Mouse (Mus musculus) midbrain, embryonic 16.5 days (tissue): ENCODE measurements around the gene Erf. TPM values are rescaled to one million over a fixed set of nuclear protein-coding genes. Genes with fewer than 3 reads are reported as not detected.

Source experiments
- ATAC-seq: fragments of 200-750 bp; cut with Nextera tagmentation; 2 replicates; pipeline ENCODE4 v1.8.0; 2017; ENCODE audit warnings: moderate TSS enrichment
- H3K27ac ChIP-seq: fragments of 300-500 bp; sonication (generic); 2 replicates; pipeline ENCODE4 v1.5.1; 2014; ENCODE audit warnings: mild to moderate bottlenecking, low read length, mixed read lengths
- H3K27me3 ChIP-seq: fragments of 300-500 bp; sonication (generic); 2 replicates; pipeline ENCODE4 v1.6.1; 2014; ENCODE audit warnings: low read depth, low read length, mixed read lengths; ENCODE audit not compliant: control insufficient read depth, insufficient read depth
- H3K36me3 ChIP-seq: fragments of 300-500 bp; sonication (generic); 2 replicates; pipeline ENCODE4 v1.6.1; 2014; ENCODE audit warnings: mild to moderate bottlenecking, low read length, moderate library complexity, mixed read lengths; ENCODE audit not compliant: control insufficient read depth, insufficient read depth
- H3K4me1 ChIP-seq: fragments of 300-500 bp; sonication (generic); 2 replicates; pipeline ENCODE4 v1.6.1; 2014; ENCODE audit warnings: mild to moderate bottlenecking, low read length, mixed read lengths; ENCODE audit not compliant: control insufficient read depth, insufficient read depth
- H3K4me2 ChIP-seq: fragments of 300-500 bp; sonication (generic); 2 replicates; pipeline ENCODE4 v1.6.1; 2014; ENCODE audit warnings: mild to moderate bottlenecking, low read length, mixed read lengths
- H3K4me3 ChIP-seq: fragments of 300-500 bp; sonication (generic); 2 replicates; pipeline ENCODE4 v1.5.1; 2014; ENCODE audit warnings: low read depth, mild to moderate bottlenecking, low read length, moderate library complexity, mixed read lengths
- H3K9ac ChIP-seq: fragments of 300-500 bp; sonication (generic); 2 replicates; pipeline ENCODE4 v1.6.1; 2014; ENCODE audit warnings: low read depth, low read length, mixed read lengths
- H3K9me3 ChIP-seq: fragments of 300-500 bp; sonication (generic); replicated peaks from 2 replicates; pipeline ENCODE4 v1.6.1; 2014; ENCODE audit warnings: mild to moderate bottlenecking, low read length, mixed read lengths; ENCODE audit not compliant: control insufficient read depth, poor library complexity, severe bottlenecking
- WGBS: fragments of 180-500 bp; shearing (Covaris S2); extraction: QIAGEN DNeasy Blood & Tissue Kit; methylation state at CpG from one replicate; pipeline ENCODE4 v1.1.7; 2014; 5-methylcytosine and 5-hydroxymethylcytosine counted together
- polyA plus RNA-seq: library from polyadenylated mRNA; unstranded; fragments of >200 nt; fragmentation: Nextera tagmentation; extraction: Ambion mirVana; gene quantifications from 2 replicates; pipeline ENCODE4 v1.2.1, GENCODE M21; 2015

Erf gene
- polyA plus RNA-seq, 1 experiment from 2014 or later, result 2.8 TPM

GRCm38 (mm10) chr7:25263968-25264870 lies 13.7 kb upstream of the Erf start:
- WGBS, result 26% methylated on average over 17 of the region's 17 CpGs
- no peak for ATAC-seq
- Histone ChIP-seq H3K4me2 (no peak overlapping the region), H3K4me3 (no peak overlapping the region), H3K36me3 (no peaks in the 10 kb centered on the region), H3K9me3 (no peaks in the 10 kb centered on the region), H3K4me1 (peaks cover 10% of the 10 kb centered on the region), H3K9ac (no peak overlapping the region), H3K27me3 (no peaks in the 10 kb centered on the region), H3K27ac (no peak overlapping the region)

GRCm38 (mm10) chr7:25261896-25262295 lies 11.3 kb upstream of the Erf start:
- H3K27ac ChIP-seq, result no peak overlapping the region
- H3K4me2 ChIP-seq, result no peak overlapping the region
- WGBS, result 78% methylated on average over 1 of the region's 1 CpGs
- peaks cover 2% of the 10 kb centered on the region for H3K4me1 ChIP-seq
- H3K9ac ChIP-seq, result no peak overlapping the region
- H3K9me3 ChIP-seq, result no peaks in the 10 kb centered on the region
- H3K27me3 ChIP-seq, result no peaks in the 10 kb centered on the region
- ATAC-seq, result no peak
- no peak overlapping the region for H3K4me3 ChIP-seq
- no peaks in the 10 kb centered on the region for H3K36me3 ChIP-seq

GRCm38 (mm10) chr7:25251822-25252221 lies 1.3 kb upstream of the Erf start:
- no peaks in the 10 kb centered on the region for H3K27me3 ChIP-seq
- peak overlapping the region; percentile 76 for H3K4me3 ChIP-seq
- H3K9ac ChIP-seq, result peak overlapping the region; percentile 72
- peak overlapping the region; percentile 70 for H3K27ac ChIP-seq
- H3K36me3 ChIP-seq, result no peaks in the 10 kb centered on the region
- H3K9me3 ChIP-seq, result no peaks in the 10 kb centered on the region
- H3K4me2 ChIP-seq, result peak overlapping the region; percentile 97
- ATAC-seq, result no peak
- WGBS, result 12% methylated on average over 8 of the region's 8 CpGs
- H3K4me1 ChIP-seq, result peaks cover 42% of the 10 kb centered on the region

- WGBS, result under 1% methylated on average over 22 of the region's 22 CpGs
- Histone ChIP-seq H3K4me2 (peak overlapping the region; percentile 97), H3K4me1 (peaks cover 47% of the 10 kb centered on the region), H3K9me3 (no peaks in the 10 kb centered on the region), H3K27me3 (no peaks in the 10 kb centered on the region), H3K36me3 (no peaks in the 10 kb centered on the region), H3K27ac (peak overlapping the region; percentile 70), H3K4me3 (peak overlapping the region; percentile 76), H3K9ac (peak overlapping the region; percentile 72)
- ATAC-seq, result peak; percentile 13
Observed at GRCm38 (mm10) chr7:25251071-25251791, 670 bp upstream of the Erf start.

GRCm38 (mm10) chr7:25249314-25250140 lies 1.0 kb downstream of the Erf start:
- Histone ChIP-seq H3K9me3 (no peaks in the 10 kb centered on the region), H3K4me3 (peak overlapping the region; percentile 76), H3K36me3 (no peaks in the 10 kb centered on the region), H3K27ac (peak overlapping the region; percentile 75), H3K27me3 (no peaks in the 10 kb centered on the region), H3K4me2 (peak overlapping the region; percentile 97), H3K4me1 (peaks cover 52% of the 10 kb centered on the region), H3K9ac (peak overlapping the region; percentile 72)
- ATAC-seq, result peak; percentile 14; the same call in 1 of the 2 replicates
- WGBS, result under 1% methylated on average over 33 of the region's 73 CpGs

- Histone ChIP-seq H3K9me3 (no peaks in the 10 kb centered on the region), H3K9ac (peak overlapping the region; percentile 72), H3K4me3 (peak overlapping the region; percentile 76), H3K36me3 (no peaks in the 10 kb centered on the region), H3K27me3 (no peaks in the 10 kb centered on the region), H3K27ac (peak overlapping the region; percentile 75), H3K4me2 (peak overlapping the region; percentile 97), H3K4me1 (peaks cover 52% of the 10 kb centered on the region)
- WGBS, result under 1% methylated on average over 23 of the region's 25 CpGs
- peak; percentile 5; the same call in 1 of the 2 replicates for ATAC-seq
Observed at GRCm38 (mm10) chr7:25248846-25249313, 1.7 kb downstream of the Erf start.

- Histone ChIP-seq H3K4me2 (peak overlapping the region; percentile 97), H3K9ac (peak overlapping the region; percentile 72), H3K27ac (peak overlapping the region; percentile 75), H3K36me3 (no peaks in the 10 kb centered on the region), H3K4me1 (peaks cover 52% of the 10 kb centered on the region), H3K9me3 (no peaks in the 10 kb centered on the region), H3K4me3 (peak overlapping the region; percentile 76), H3K27me3 (no peaks in the 10 kb centered on the region)
- WGBS, result 5% methylated on average over 18 of the region's 18 CpGs
- ATAC-seq, result peak; percentile 40
Observed at GRCm38 (mm10) chr7:25248018-25248647, 2.4 kb downstream of the Erf start.

- Histone ChIP-seq H3K4me1 (peaks cover 52% of the 10 kb centered on the region), H3K4me2 (peak overlapping the region; percentile 97), H3K36me3 (no peaks in the 10 kb centered on the region), H3K4me3 (peak overlapping the region; percentile 76), H3K27me3 (no peaks in the 10 kb centered on the region), H3K27ac (peak overlapping the region; percentile 75), H3K9ac (peak overlapping the region; percentile 72), H3K9me3 (no peaks in the 10 kb centered on the region)
- ATAC-seq, result no peak
- WGBS, result 18% methylated on average over 3 of the region's 3 CpGs
Observed at GRCm38 (mm10) chr7:25247498-25247897, 3.1 kb downstream of the Erf start.
